Mouse (Mus musculus) left cerebral cortex, postnatal 25 days (tissue): ENCODE data around the gene Prkce. TPM values are rescaled to one million over a fixed set of nuclear protein-coding genes. Genes with fewer than 3 reads are reported as not detected.

Experiments
- DNase-seq, 2 experiments: peaks; one replicate each; pipeline ENCODE4 v3.0.0; 2022; ENCODE audit warnings: low spot score in 2 of 2, mixed read lengths in 1 of 2
- intact Hi-C: fragments of 180-260 bp; cut with DNase I; formaldehyde crosslinking; loops from one replicate; pipeline ENCODE4 v1.15.1; 2025
- total RNA-seq, 2 experiments: library from RNA; stranded (reverse); gene quantifications; 2 replicates each; pipeline ENCODE4 v1.2.3; 2021

The Prkce gene
- 100 to 1,000 TPM; 269 to 275 TPM for total RNA-seq

GRCm38 (mm10) chr17:86167320-86168230, at the start of gene Prkce:
Prkce (plus strand) TSS chr17:86167785.
- DNase-seq = peak; percentile 82 to 86
- intact Hi-C loops = loop anchor here (1.0 to 5.0 kb wide), 4 partner anchors 60 to 180 kb away; no protein-coding TSS in a partner anchor

GRCm38 (mm10) chr17:86123146-86123545, 44.4 kb upstream of the Prkce start:
- intact Hi-C loops = no loop called here

GRCm38 (mm10) chr17:86125908-86126307, 41.7 kb upstream of the Prkce start:
- intact Hi-C loops = no loop called here
- no peak for DNase-seq

More at GRCm38 (mm10) chr17:86123146-86123545, 44.4 kb upstream of the Prkce start:
- no peak for DNase-seq

DNA sequence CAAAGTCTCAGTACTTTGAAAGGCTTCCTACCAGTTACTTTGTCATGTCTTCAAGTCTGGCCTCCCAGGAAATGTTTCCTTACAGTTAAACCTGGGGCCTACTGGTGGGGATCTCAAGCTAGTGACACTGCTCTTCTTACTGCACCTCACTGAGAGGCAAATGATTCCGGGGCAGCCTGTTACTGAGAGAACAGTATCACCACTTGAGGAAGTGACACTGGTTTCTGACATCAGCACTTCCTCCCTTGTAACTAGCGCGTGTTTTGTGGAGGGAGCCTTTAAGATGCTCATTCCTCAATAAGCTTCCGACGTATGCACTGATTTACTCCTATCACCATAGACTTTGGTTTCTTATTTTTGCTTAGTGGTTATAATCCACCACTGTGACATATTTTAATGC, 39.4 kb upstream of the Prkce start:
- DNase-seq = no peak
- intact Hi-C loops = no loop called here

- intact Hi-C loops = loop anchor here (5.0 kb wide), 1 partner anchor 465 kb away; no protein-coding TSS in a partner anchor
- no peak for DNase-seq
Measured at GRCm38 (mm10) chr17:86132534-86132933, 35.1 kb upstream of the Prkce start.

- intact Hi-C loops = loop anchor here (5.0 kb wide), 1 partner anchor 467 kb away; no protein-coding TSS in a partner anchor
- no peak for DNase-seq
Measured at GRCm38 (mm10) chr17:86134461-86134860, 33.1 kb upstream of the Prkce start.

DNA sequence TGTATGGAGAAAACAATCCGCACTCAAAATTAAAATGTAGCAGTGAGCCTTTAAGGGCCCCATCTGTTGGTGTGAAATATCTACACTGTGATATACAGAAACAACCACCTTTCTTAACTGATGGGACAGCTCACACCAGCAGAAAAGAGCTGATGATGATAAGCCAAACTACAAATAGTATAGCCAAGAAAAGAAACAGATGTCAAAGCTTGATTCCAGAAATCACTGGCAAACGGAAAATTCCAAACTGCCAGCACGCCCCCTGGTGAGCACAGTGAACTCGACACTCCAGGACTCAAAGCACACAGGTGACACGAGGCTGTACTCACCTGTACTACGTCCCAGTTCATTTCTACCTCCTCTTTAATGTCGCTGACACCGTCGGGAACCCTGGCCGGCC, 31.8 kb upstream of the Prkce start:
- peak in 1 of 2 experiments; percentile 30 for DNase-seq

DNA sequence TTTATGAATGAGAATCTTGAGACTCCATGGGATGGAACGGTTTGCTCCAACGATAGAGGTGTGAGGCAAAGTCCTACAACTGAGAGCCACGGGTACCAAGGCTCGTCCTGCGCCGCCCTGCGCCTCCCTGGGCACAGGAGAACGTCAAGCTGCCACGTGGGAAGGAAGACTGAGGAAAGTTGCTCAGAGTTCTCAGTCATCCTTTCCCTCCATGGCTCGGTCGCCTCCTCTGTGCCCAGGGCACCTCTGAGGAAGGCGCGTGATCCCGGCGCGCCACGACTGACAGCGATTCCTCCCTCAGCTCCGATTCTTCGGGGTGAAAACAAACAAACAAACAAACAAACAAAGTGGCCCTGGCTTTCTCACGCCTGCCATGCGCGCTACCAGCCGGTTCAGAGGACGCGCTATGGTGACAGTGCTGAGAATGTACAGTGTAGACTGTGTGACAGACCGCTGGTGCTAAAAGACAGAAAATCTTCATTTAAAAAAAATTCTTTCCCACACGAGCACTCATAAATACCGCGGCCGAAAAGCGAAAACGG, 23.0 kb upstream of the Prkce start:
- intact Hi-C loops = no loop called here
- no peak for DNase-seq

More for the DNA sequence above, 31.8 kb upstream of the Prkce start:
- intact Hi-C loops = no loop called here

- intact Hi-C loops = no loop called here
- peak; percentile 88 to 92 for DNase-seq
Measured at GRCm38 (mm10) chr17:86145079-86145951, 22.3 kb upstream of the Prkce start, which contains the start of gene Srbd1. Srbd1 (minus strand) TSS chr17:86145175.

GRCm38 (mm10) chr17:86149726-86150125, 17.9 kb upstream of the Prkce start:
- intact Hi-C loops = no loop called here
- no peak for DNase-seq

DNA sequence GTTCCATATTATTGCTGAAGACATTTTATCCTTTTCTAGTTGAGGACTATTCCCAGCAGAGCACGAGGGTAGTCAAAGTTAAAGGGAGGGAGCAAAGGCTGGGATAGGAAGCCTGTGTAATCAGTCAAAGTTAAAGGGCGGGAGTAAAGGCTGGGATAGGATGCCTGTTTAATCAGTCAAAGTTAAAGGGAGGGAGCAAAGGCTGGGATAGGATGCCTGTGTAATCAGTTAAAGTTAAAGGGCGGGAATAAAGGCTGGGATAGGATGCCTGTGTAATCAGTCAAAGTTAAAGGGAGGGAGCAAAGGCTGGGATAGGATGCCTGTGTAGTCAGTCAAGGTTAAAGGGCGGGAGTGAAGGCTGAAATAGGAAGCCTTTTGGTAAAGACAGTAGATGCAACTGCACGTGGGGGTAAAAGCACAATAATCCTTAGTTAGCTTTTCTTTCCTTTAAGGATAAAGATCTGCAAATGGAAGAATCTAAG, 16.7 kb upstream of the Prkce start:
- intact Hi-C loops = no loop called here
- peak; percentile 66 to 87 for DNase-seq

- no peak for DNase-seq
- intact Hi-C loops = no loop called here
Measured at GRCm38 (mm10) chr17:86156999-86157398, 10.6 kb upstream of the Prkce start.

- intact Hi-C loops = loop anchor here (1.0 to 5.0 kb wide), 3 partner anchors 283 to 745 kb away; no protein-coding TSS in a partner anchor
Measured at GRCm38 (mm10) chr17:86162672-86163071, 4.9 kb upstream of the Prkce start.

GRCm38 (mm10) chr17:86164416-86164815, 3.2 kb upstream of the Prkce start:
- intact Hi-C loops = loop anchor here (5.0 kb wide), 2 partner anchors 308 to 743 kb away; no protein-coding TSS in a partner anchor
- DNase-seq = no peak

More at GRCm38 (mm10) chr17:86162672-86163071, 4.9 kb upstream of the Prkce start:
- no peak for DNase-seq

DNA sequence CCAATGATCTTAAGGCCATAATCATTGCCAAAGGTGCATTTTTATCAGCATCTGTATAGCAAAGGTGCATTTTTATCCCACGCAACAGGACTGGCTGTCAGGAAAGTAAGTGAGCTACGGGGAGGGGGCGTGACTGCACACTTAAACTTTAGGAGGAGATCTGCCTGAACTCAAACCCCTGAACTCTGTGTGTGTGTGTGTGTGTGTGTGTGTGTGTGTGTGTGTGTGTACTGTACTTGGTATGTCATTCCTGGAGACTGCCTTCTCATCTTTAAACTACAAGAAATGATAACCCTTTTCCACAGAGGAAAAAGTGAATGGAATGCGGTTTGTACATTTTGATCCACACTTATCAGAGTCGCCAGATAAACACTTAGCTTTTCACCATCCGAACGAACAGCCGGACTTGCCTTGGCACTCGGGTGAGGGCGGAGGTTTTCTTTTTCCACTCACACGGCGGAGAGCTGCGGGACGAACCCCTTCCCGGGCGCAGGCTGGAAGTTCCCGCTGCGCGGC, 1.5 kb upstream of the Prkce start:
- intact Hi-C loops = loop anchor here (5.0 kb wide), 2 partner anchors 61 to 181 kb away; no protein-coding TSS in a partner anchor
- no peak for DNase-seq

GRCm38 (mm10) chr17:86166567-86167319, 842 bp upstream of the Prkce start:
- intact Hi-C loops = loop anchor here (5.0 kb wide), 2 partner anchors 61 to 181 kb away; no protein-coding TSS in a partner anchor
- DNase-seq = peak; percentile 47 to 59

- intact Hi-C loops = loop anchor here (1.0 to 5.0 kb wide), 4 partner anchors 59 to 179 kb away; no protein-coding TSS in a partner anchor
Measured at GRCm38 (mm10) chr17:86168231-86168981, 821 bp downstream of the Prkce start.

More at GRCm38 (mm10) chr17:86168231-86168981, 821 bp downstream of the Prkce start:
- DNase-seq = peak; percentile 48 to 66
